Mouse (Mus musculus): ENCODE results near the gene Pank4.
A peak's percentile ranks its signal among the peaks of the same experiment; 100 is the strongest.

The Pank4 gene

GRCm38 (mm10) chr4:155012788-155013187 is 48.9 kb downstream of the Pank4 start:
- DNase-seq (ENCODE audit: low spot score in 2 of 2): peak in 1 of 2 experiments; percentile 55

- DNase-seq (ENCODE audit: low spot score in 2 of 2): no peak
These were observed 50.3 kb downstream of the Pank4 start for GRCm38 (mm10) chr4:155014244-155014643.

GRCm38 (mm10) chr4:155014791-155015190 is 50.9 kb downstream of the Pank4 start:
- peak; percentile 55 to 78 for DNase-seq (ENCODE audit: low spot score in 2 of 2)

- DNase-seq (ENCODE audit: low spot score in 2 of 2): no peak
These were observed 51.6 kb downstream of the Pank4 start for GRCm38 (mm10) chr4:155015550-155015949.

DNA sequence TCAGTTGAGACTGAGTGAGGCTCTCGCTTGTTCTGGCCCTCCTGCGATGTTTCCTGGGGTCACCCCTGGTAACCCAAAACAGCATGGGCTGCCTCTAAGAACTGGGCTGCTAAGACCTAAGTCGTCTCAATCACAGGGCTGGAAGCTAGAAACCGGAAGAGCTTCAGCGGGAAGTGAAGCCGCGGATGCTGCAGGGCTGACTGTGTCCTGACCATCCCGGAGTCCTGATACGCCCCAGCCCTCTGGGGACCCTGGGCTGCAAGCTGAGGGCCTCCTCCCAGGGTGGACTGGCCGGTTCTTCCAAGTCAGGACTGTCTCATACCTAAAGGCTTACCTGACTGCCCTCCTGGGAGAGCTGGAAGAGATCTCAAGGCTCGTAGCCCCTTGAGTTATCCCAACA is 52.9 kb downstream of the Pank4 start:
- DNase-seq (ENCODE audit: low spot score in 2 of 2): no peak

- DNase-seq (ENCODE audit: low spot score in 2 of 2): no peak
These were observed 53.4 kb downstream of the Pank4 start for GRCm38 (mm10) chr4:155017253-155017878.

DNA sequence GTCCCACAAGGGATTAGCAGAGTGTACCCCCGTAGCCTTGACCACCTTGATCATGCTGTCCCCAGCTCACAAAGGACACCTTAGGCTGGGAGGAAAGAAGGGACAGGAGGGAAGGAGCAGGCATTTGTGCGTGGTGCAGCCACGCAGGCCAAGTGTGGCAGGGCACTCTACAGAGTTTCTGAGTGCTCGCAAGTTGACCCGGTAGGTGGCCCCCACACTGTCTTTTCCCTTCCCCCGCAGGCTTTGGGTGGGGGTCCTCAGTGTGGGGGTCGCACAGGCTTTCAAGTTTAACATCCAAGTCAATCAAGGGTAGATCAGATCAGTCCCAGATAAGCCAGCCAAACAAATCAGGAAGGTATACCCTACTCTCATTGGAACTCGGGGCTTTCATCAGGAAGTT is 54.1 kb downstream of the Pank4 start:
- DNase-seq (ENCODE audit: low spot score in 2 of 2): no peak

DNA sequence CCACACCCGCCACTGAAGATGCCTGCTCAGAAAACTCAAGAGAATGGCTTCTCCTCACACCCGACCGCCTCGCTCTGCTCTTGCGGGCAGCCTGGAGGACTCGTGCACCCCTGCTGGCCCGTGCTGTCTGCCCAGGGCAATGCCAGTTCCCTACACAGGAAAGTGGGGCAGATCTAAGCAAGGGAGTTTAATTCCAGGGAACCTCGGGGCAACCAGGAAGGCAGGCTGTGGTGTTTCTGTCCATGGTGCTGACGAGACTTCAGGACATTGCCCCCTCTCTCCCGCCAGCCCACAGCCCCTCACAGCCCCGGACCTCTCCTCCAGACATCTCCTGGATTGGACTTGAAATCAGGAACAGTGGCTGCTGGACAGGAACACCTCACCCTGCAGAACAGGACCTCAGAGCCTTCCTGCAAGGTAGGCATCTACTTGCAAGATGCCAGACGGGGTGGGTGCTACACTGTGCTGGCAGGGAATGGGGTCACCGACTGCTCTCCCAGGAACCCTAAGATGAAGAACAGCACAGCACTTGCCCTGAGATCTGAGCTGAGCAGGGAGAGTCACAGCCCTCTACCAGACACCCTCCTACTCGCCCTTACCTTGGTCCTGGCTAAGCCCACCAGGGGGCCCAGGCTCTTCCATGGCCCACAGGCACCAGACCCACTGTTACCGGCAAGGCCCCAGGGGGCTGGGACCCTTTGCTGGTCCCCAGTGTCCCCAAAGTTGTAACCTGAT is 54.8 kb downstream of the Pank4 start:
- no peak for DNase-seq (ENCODE audit: low spot score in 2 of 2)

DNA sequence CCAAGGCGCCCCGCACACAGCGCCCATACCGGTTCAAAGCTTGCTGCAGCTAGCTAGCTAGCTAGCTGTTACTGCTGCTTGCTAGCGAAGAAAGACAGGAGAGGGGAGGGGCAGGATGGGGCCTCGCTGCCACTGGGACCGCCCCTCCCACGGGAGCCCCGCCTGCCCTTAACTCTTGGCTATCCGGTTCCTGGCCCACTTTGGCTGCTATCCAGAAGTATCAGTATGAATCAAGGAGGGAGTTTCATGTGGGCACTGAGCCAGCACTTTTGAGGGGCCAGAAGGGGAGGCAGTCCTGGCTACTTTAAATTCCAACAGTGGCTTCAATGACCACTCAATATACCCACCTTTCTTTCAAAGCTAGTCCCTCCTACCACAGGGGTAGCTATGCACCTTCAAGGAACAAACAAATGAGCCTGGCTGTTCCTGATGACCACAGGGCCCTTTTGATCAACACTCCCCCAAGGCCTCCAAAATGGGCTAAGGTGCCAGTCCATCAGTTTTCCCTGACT is 55.5 kb downstream of the Pank4 start:
- peak in 1 of 2 experiments; percentile 51 for DNase-seq (ENCODE audit: low spot score in 2 of 2)

- no peak for DNase-seq (ENCODE audit: low spot score in 2 of 2)
These were observed 56.2 kb downstream of the Pank4 start for GRCm38 (mm10) chr4:155020141-155020540.

DNA sequence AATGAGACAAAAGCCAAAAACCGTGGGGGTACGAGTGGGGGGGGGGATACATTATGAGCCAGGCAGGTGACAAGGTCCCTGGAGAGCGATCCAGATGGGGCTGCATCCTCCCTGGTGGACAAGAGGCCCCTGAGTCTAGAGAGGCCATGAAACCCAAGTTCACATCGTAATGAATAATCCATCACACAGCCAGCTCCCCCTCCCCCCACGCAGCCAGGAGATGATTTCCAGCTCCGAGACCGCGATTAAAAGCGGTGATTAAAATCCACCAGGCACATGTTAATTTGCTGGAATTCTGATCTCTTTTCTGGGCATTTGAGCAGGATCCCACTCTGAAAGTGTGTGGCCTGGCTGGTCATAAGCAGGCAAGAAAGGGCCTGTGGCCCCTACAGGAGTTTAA is 56.9 kb downstream of the Pank4 start:
- no peak for DNase-seq (ENCODE audit: low spot score in 2 of 2)

- DNase-seq (ENCODE audit: low spot score in 2 of 2): no peak
These were observed 58.4 kb downstream of the Pank4 start for GRCm38 (mm10) chr4:155022228-155022855.

DNA sequence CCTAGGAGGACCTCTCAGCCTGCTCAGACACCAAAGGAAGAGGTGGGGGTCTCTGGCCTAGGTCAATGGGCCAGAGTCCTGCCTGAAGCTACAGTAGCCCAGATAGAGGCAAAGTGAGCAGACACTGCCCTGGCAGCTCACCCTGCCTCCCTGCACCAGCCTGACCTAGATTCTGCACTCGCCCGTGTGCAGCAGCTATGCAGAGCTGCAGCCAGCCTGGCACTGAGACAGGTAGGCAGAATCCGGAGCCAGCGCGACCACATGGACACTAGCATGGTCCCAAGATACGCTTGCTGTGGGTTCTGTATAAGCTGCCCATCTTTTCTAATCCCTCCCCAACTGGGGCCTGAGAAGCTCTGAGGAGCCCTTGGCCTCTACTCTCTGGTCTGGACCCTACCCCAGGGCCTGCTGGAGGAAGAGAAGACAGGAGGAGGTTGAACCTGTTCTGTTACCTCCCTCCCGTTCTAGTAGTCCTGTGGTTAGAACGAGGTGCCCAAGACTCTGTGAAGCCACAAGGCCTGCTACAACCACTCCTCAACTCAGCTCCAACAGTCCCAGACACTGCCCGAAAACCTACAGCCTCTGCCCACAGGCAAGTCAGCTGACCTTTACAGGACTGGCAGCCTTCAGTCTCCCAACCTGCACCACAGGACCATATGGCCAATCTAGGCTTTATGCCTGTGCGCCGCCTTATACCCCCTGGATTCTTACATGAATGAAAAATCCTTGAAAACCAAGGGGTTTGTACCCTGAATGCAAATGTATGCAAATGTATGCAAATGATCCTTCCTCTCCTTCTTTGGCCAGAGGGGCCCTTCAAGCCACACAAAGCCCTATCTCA is 60.5 kb downstream of the Pank4 start:
- no peak for DNase-seq (ENCODE audit: low spot score in 2 of 2)

All from left cerebral cortex, adult 9 months (tissue).